Mouse (Mus musculus) spleen, postnatal 10 days (tissue): ENCODE data around the gene Gjb2.

Experiments used
- DNase-seq, 2 experiments: peaks; one replicate each; pipeline ENCODE4 v3.0.0; 2021 to 2022; ENCODE audit warnings: low spot score in 2 of 2

The Gjb2 gene

GRCm38 (mm10) chr14:57066053-57066452 lies 38.4 kb downstream of the Gjb2 start:
- DNase-seq = no peak

- DNase-seq = peak; percentile 26 to 71
Measured at GRCm38 (mm10) chr14:57060052-57060451, 44.5 kb downstream of the Gjb2 start.

- DNase-seq = peak; percentile 8 to 34
Measured at GRCm38 (mm10) chr14:57057563-57058321, 46.8 kb downstream of the Gjb2 start, which contains the start of gene Gja3. TSS of gene Gja3 (minus strand) at chr14:57058100.

GRCm38 (mm10) chr14:57057204-57057562 lies 47.3 kb downstream of the Gjb2 start:
- DNase-seq = no peak

GRCm38 (mm10) chr14:57052713-57053112 lies 51.8 kb downstream of the Gjb2 start:
- no peak for DNase-seq
